Comparison of ENCODE assay signal across 8 mouse cellular contexts in the genomic region with DNA sequence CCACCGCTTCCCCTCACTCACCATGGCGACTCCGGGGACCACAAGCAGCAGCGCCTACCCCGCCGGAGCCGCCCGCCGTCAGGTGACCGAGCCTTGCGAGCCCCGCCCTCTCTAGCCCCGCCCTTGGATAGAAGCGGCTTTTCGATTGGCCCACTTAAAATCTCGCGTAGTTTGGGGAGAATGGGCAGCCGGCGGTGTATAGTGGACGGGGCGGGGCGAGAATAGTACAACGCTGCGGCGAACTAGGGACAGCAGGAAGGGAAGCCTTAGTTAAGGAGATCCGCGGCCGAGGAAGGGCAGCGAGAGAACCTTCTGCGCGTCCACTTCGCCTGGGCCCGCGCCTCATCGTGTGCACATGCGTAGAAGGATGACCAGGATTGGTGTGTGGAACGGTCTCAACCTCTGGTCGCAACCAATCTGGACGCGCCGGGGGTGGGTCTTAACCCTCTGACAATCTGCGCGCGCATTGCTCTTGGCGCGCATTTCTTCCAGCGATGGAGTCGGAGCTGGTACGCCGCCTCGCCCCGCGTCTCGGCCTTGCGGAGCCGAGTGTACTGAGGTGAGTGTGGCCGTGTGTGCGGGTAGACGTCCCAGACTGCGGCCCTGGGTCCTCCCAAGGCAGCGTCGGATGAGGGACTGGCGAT. TPM values are rescaled to one million over a fixed set of nuclear protein-coding genes. Genes with fewer than 3 reads are reported as not detected.
DNase-seq lines count a peak whose midpoint lies in the region; ATAC-seq lines count a peak whose summit lies in the region.

Orc6 (plus strand) TSS at position 199 of the 644 bp plus-strand sequence.
Vps35 (minus strand) TSS at position 369 of the 644 bp plus-strand sequence.

- H3K9me3 ChIP-seq in intestine, embryonic 14.5 days (ENCODE audit: control insufficient read depth, low read length): no peaks in the 10 kb centered on the region

- intact Hi-C loops in left cerebral cortex, postnatal 14 days (cut with DNase I): loop anchor here (10.0 kb wide), 2 partner anchors 215 to 245 kb away; partner anchors contain the start of genes Man2b1, Wdr83 and Wdr83os

- under 1% methylated on average over 63 of the region's 63 CpGs for WGBS in intestine, embryonic 14.5 days

- DNase-seq in adrenal gland, adult 18-20 months (ENCODE audit: low spot score in 2 of 2): peak; percentile 91 to 92
- peak; percentile 99 for DNase-seq in embryo, embryonic 11 days
- DNase-seq in gastrocnemius, postnatal 25 days: peak; percentile 95
- DNase-seq in intestine, embryonic 14.5 days (ENCODE audit: low spot score): peak; percentile 97
- DNase-seq in left cerebral cortex, postnatal 14 days (ENCODE audit: low spot score in 2 of 2): peak; percentile 97
- peak; percentile 97 for DNase-seq in mesoderm, embryonic 11.5 days (ENCODE audit: low read depth, low spot score)
- peak; percentile 94 to 95 for DNase-seq in right cerebral cortex, postnatal 36 days (ENCODE audit: low spot score in 2 of 2)
- peak; percentile 97 for DNase-seq in yolk sac, embryonic 10.5 days (ENCODE audit: low spot score)

- peak within 1 kb of the TSS; percentile 86 for H3K4me2 ChIP-seq in intestine, embryonic 14.5 days (ENCODE audit: low read length)

- peak within 1 kb of the TSS; percentile 86 for H3K9ac ChIP-seq in intestine, embryonic 14.5 days (ENCODE audit: low read length)

- H3K27me3 ChIP-seq in intestine, embryonic 14.5 days (replicated peaks; ENCODE audit: control insufficient read depth, insufficient read depth, low read length): no peaks in the 10 kb centered on the region

- H3K36me3 ChIP-seq in intestine, embryonic 14.5 days (ENCODE audit: control insufficient read depth, insufficient read depth, low read length): peaks cover 25% of the 10 kb centered on the region

- H3K27ac ChIP-seq in intestine, embryonic 14.5 days (ENCODE audit: low read depth): peak within 1 kb of the TSS; percentile 98

- H3K4me3 ChIP-seq in intestine, embryonic 14.5 days (ENCODE audit: low read depth, low read length): peak within 1 kb of the TSS; percentile 95

- H3K4me1 ChIP-seq in intestine, embryonic 14.5 days (replicated peaks; ENCODE audit: control insufficient read depth, insufficient read depth, low read length): peaks cover 19% of the 10 kb centered on the region

- peak; percentile 99 for ATAC-seq in intestine, embryonic 14.5 days (replicated peaks; ENCODE audit: low FRiP score, low TSS enrichment, low read depth)

RNA-seq across cellular contexts. Expression of gene Orc6, which starts in this region (rescaled TPM):
- 10 to 100 TPM; 11.8 to 14.3 TPM for total RNA-seq in adrenal gland, adult 18-20 months (2021)
- 1 to 10 TPM; 4.7 to 4.9 TPM for total RNA-seq in gastrocnemius, postnatal 25 days (2021)
- polyA plus RNA-seq in intestine, embryonic 14.5 days (2014; fragmentation: Nextera tagmentation; extraction: Ambion mirVana): 124 and 126 TPM in 2 replicates
- 10 to 100 TPM; 33.2 TPM for total RNA-seq in left cerebral cortex, postnatal 14 days (2021)

RNA-seq across cellular contexts. Expression of gene Vps35, which starts in this region (rescaled TPM):
- total RNA-seq in adrenal gland, adult 18-20 months (2021): 100 to 1,000 TPM in 1 of 2 experiments, 10 to 100 TPM in 1; 92.6 to 101 TPM
- total RNA-seq in gastrocnemius, postnatal 25 days (2021): 10 to 100 TPM; 47.0 to 48.0 TPM
- polyA plus RNA-seq in intestine, embryonic 14.5 days (2014; fragmentation: Nextera tagmentation; extraction: Ambion mirVana): 138 and 147 TPM in 2 replicates
- 100 to 1,000 TPM; 142 to 149 TPM for total RNA-seq in left cerebral cortex, postnatal 14 days (2021)

Comparison
In these comparisons a context has a peak if more than half of its experiments do, and no peak if none do; other contexts are left out.
1. Peak in every context shown above with its lines: DNase-seq, ATAC-seq, H3K4me3 ChIP-seq and H3K27ac ChIP-seq.